Mouse (Mus musculus) lung, embryonic 14.5 days (tissue): ENCODE measurements around the gene Hal. TPM values are rescaled to one million over a fixed set of nuclear protein-coding genes. Genes with fewer than 3 reads are reported as not detected.

Source experiments
- ATAC-seq: fragments of 200-750 bp; cut with Nextera tagmentation; 2 replicates; pipeline ENCODE4 v1.8.0; 2017; ENCODE audit warnings: mild to moderate bottlenecking, moderate TSS enrichment, moderate library complexity; ENCODE audit not compliant: insufficient read depth
- DNase-seq: peaks from one replicate; pipeline ENCODE4 v3.0.0-alpha.2; 2015
- H3K27ac ChIP-seq: fragments of 300-500 bp; sonication (generic); 2 replicates; pipeline ENCODE4 v1.5.1; 2014; ENCODE audit warnings: low read depth, mild to moderate bottlenecking, moderate library complexity
- H3K27me3 ChIP-seq: fragments of 300-500 bp; sonication (generic); 2 replicates; pipeline ENCODE4 v1.6.1; 2014; ENCODE audit warnings: low read length, control low read depth; ENCODE audit not compliant: insufficient read depth
- H3K36me3 ChIP-seq: fragments of 300-500 bp; sonication (generic); 2 replicates; pipeline ENCODE4 v1.6.1; 2014; ENCODE audit warnings: control low read depth; ENCODE audit not compliant: insufficient read depth
- H3K4me1 ChIP-seq: fragments of 300-500 bp; sonication (generic); 2 replicates; pipeline ENCODE4 v1.6.1; 2014; ENCODE audit warnings: antibody characterized with exemption, control low read depth; ENCODE audit not compliant: insufficient read depth
- H3K4me2 ChIP-seq: fragments of 300-500 bp; sonication (generic); 2 replicates; pipeline ENCODE4 v1.6.1; 2014; ENCODE audit warnings: mild to moderate bottlenecking
- H3K4me3 ChIP-seq: fragments of 300-500 bp; sonication (generic); 2 replicates; pipeline ENCODE4 v1.5.1; 2014; ENCODE audit warnings: low read depth, low read length
- H3K9ac ChIP-seq: fragments of 300-500 bp; sonication (generic); 2 replicates; pipeline ENCODE4 v1.6.1; 2014
- H3K9me3 ChIP-seq: fragments of 300-500 bp; sonication (generic); 2 replicates; pipeline ENCODE4 v1.6.1; 2016; ENCODE audit warnings: low read depth, low read length, control low read depth
- CTCF ChIP-seq: IDR thresholded peaks from 2 replicates; pipeline ENCODE4 v1.5.1; 2016; ENCODE audit warnings: antibody characterized with exemption, low read depth
- WGBS: fragments of 180-500 bp; shearing (Covaris S2); extraction: QIAGEN DNeasy Blood & Tissue Kit; methylation state at CpG from one replicate; pipeline ENCODE4 v1.1.7; 2014; 5-methylcytosine and 5-hydroxymethylcytosine counted together
- polyA plus RNA-seq: library from polyadenylated mRNA; unstranded; fragments of >200 nt; fragmentation: Nextera tagmentation; extraction: Ambion mirVana; gene quantifications from 2 replicates; pipeline ENCODE4 v1.2.1, GENCODE M21; 2014

The Hal gene
- polyA plus RNA-seq, 1 experiment from 2014 or later = 0.29 TPM

- ATAC-seq (no peak), DNase-seq (no peak)
- Histone ChIP-seq H3K4me3 (no peak overlapping the region), H3K27ac (no peak overlapping the region), H3K27me3 (no peaks in the 10 kb centered on the region), H3K4me2 (no peak overlapping the region), H3K4me1 (no peaks in the 10 kb centered on the region), H3K36me3 (peaks cover 78% of the 10 kb centered on the region), H3K9me3 (no peaks in the 10 kb centered on the region), H3K9ac (no peak overlapping the region)
- 84% methylated on average over 7 of the region's 7 CpGs for whole genome bisulfite sequencing
- TF ChIP-seq CTCF = no peak
Observed at GRCm38 (mm10) chr10:93462692-93463382, 25.7 kb upstream of the Hal start.

DNA sequence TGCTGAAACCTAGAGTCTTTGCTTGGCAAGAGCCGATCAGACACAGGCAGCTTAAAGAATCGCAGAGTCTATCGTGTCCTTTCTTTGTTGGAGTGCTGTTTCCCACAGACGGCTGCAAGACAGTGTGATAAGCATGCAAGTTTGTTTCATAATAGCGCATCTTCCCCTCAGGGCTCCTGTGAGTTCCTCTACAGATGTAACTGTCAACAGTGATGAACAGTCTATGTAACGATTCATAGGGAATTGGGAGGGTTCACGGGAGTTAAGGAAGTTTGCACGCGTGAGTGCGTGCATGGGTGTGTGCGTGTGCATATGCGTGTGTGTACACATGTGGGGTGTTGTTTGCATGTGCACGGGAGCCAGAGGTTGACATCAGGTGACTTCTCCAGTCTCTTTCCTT is 25.0 kb upstream of the Hal start:
- H3K4me3 ChIP-seq = no peak overlapping the region
- no peak overlapping the region for H3K9ac ChIP-seq
- peaks cover 80% of the 10 kb centered on the region for H3K36me3 ChIP-seq
- DNase-seq (no peak), ATAC-seq (no peak)
- H3K9me3 ChIP-seq = no peaks in the 10 kb centered on the region
- no peaks in the 10 kb centered on the region for H3K27me3 ChIP-seq
- no peak overlapping the region for H3K27ac ChIP-seq
- no peaks in the 10 kb centered on the region for H3K4me1 ChIP-seq
- TF ChIP-seq CTCF = no peak
- H3K4me2 ChIP-seq = no peak overlapping the region
- WGBS = 90% methylated on average over 13 of the region's 13 CpGs

- Histone ChIP-seq H3K36me3 (peaks cover 87% of the 10 kb centered on the region), H3K4me3 (no peak overlapping the region), H3K4me2 (no peak overlapping the region), H3K27ac (no peak overlapping the region), H3K27me3 (no peaks in the 10 kb centered on the region), H3K9ac (no peak overlapping the region), H3K4me1 (no peaks in the 10 kb centered on the region), H3K9me3 (no peaks in the 10 kb centered on the region)
- ATAC-seq (no peak), DNase-seq (no peak)
- no peak for TF ChIP-seq CTCF
- 92% methylated on average over 4 of the region's 4 CpGs for WGBS
Observed at GRCm38 (mm10) chr10:93467259-93467658, 21.3 kb upstream of the Hal start.

DNA sequence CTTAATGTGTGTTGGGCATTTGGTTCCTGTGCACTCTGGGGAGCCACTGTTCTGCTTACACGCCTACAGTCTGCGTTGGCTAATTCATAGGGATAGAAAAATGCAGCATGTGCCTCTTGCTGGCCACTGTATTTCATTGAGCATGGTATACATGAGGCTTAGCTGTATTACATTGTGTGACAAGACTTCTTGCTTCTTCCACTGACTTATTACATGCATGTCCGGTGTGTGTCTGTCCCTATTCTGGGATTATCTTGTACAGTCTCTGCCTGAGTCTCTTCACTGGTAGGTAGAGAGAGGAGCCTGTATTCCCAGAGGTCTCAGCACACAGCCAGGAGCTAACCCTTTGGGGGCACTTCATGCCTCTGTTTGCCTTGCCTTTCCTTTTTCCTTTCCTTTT is 20.8 kb upstream of the Hal start:
- H3K9me3 ChIP-seq = no peaks in the 10 kb centered on the region
- WGBS = 98% methylated on average over 3 of the region's 3 CpGs
- H3K27me3 ChIP-seq = no peaks in the 10 kb centered on the region
- H3K9ac ChIP-seq = no peak overlapping the region
- DNase-seq (no peak), ATAC-seq (no peak)
- no peak overlapping the region for H3K4me2 ChIP-seq
- no peaks in the 10 kb centered on the region for H3K4me1 ChIP-seq
- H3K27ac ChIP-seq = no peak overlapping the region
- no peak overlapping the region for H3K4me3 ChIP-seq
- peaks cover 87% of the 10 kb centered on the region for H3K36me3 ChIP-seq
- TF ChIP-seq CTCF = no peak

DNA sequence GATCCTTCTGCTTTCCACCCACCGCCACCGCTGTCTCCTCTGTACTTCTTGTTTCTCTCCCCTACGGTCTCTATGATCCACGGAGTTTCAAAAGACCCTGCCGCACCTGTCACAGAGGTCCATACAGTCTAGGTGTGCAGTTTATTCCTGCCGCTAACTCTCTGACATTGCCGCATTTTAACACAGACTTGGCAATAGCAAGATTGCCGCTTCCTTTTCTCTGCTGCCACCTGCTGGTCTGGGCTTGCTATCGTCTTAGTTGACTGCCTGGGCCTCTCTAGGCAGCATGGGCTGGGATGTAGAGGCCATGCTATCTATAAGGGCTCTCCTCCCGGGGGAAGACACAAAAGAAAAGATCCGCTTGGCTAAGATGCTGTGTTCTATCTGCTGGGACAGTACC is 17.2 kb upstream of the Hal start:
- Histone ChIP-seq H3K27ac (no peak overlapping the region), H3K9ac (no peak overlapping the region)

DNA sequence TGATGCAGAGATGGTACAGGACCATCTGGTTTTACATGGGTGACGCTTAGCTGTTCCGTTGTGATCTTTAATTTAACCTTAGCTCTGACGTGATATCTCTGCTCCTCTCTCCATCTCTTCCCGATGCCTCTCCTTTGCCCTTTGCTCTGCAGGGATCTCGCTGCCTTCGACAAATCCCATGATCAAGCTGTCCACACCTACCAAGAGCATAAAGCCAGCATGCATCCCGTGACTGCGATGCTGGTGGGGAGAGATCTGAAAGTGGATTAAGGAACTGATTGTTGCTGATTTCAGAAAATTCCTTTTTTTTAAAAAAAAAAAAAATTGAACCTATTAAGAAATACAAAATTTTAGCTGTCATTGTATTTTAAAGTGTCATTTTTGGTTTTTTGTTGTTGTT is 4.1 kb upstream of the Hal start:
- no peaks in the 10 kb centered on the region for H3K9me3 ChIP-seq
- ATAC-seq = no peak
- H3K27me3 ChIP-seq = no peaks in the 10 kb centered on the region
- H3K27ac ChIP-seq = no peak overlapping the region
- H3K4me1 ChIP-seq = no peaks in the 10 kb centered on the region
- H3K4me2 ChIP-seq = no peak overlapping the region
- peaks cover 59% of the 10 kb centered on the region for H3K36me3 ChIP-seq
- no peak overlapping the region for H3K9ac ChIP-seq
- no peak for DNase-seq
- no peak overlapping the region for H3K4me3 ChIP-seq
- 78% methylated on average over 8 of the region's 8 CpGs for WGBS
- TF ChIP-seq CTCF = no peak

More for the DNA sequence above, 17.2 kb upstream of the Hal start:
- Histone ChIP-seq H3K27me3 (no peaks in the 10 kb centered on the region), H3K36me3 (peaks cover 88% of the 10 kb centered on the region), H3K4me1 (no peaks in the 10 kb centered on the region), H3K4me3 (no peak overlapping the region), H3K9me3 (no peaks in the 10 kb centered on the region), H3K4me2 (no peak overlapping the region)
- DNase-seq (peak; percentile 94), ATAC-seq (peak; percentile 52; the same call in 1 of the 2 replicates)
- TF ChIP-seq CTCF = peak; percentile 93
- 50% methylated on average over 11 of the region's 11 CpGs for WGBS

DNA sequence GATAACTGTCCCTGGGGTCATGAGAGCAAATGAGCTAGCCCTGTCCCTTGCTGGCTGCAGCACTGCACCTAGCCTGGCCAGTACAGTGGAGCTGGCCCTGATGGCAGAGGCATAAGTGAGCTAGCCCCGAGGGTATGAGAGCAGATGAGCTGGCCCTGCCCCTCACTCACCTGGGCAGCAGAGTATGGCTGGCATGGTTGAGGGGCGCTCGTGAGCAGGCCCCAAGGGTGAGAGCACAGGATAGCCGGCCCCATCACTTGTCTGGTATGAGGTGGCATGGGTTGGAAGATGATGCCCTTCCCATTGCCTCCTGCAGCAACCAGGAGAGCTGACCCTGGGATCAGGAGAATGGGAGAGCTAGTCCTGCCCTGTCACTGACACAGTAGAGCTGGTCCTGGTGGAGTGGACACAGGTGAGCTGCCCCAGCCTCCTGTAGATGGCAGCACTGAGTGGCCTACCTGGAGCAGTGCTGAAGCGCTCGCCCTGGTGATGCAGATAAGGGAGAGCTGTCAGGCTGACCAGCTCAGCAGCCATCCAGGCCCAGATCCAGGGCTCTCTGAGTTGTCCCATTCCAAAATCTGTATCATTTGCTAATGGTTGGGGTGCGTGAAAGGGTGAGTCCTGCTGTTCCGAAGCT is 3.4 kb upstream of the Hal start:
- DNase-seq = peak; percentile 47
- no peaks in the 10 kb centered on the region for H3K9me3 ChIP-seq
- peak; percentile 69 for TF ChIP-seq CTCF
- H3K9ac ChIP-seq = no peak overlapping the region
- no peak overlapping the region for H3K4me3 ChIP-seq
- H3K27me3 ChIP-seq = no peaks in the 10 kb centered on the region
- H3K27ac ChIP-seq = no peak overlapping the region
- no peaks in the 10 kb centered on the region for H3K4me1 ChIP-seq
- peaks cover 53% of the 10 kb centered on the region for H3K36me3 ChIP-seq
- ATAC-seq = peak; percentile 47; the same call in 1 of the 2 replicates
- WGBS = 80% methylated on average over 8 of the region's 8 CpGs
- H3K4me2 ChIP-seq = no peak overlapping the region
